Mouse (Mus musculus) kidney, postnatal 14 days (tissue): ENCODE data around the gene Casp6.

Source experiments
- DNase-seq: peaks from one replicate; pipeline ENCODE4 v3.0.0; 2022; ENCODE audit warnings: mixed read lengths

The Casp6 gene

GRCm38 (mm10) chr3:129901271-129901809 lies at the start of gene Casp6:
Gene Casp6 (plus strand): TSS chr3:129901425.
- DNase-seq: peak; percentile 91

- DNase-seq: no peak
Observed at GRCm38 (mm10) chr3:129862592-129862991, 38.6 kb upstream of the Casp6 start.

DNA sequence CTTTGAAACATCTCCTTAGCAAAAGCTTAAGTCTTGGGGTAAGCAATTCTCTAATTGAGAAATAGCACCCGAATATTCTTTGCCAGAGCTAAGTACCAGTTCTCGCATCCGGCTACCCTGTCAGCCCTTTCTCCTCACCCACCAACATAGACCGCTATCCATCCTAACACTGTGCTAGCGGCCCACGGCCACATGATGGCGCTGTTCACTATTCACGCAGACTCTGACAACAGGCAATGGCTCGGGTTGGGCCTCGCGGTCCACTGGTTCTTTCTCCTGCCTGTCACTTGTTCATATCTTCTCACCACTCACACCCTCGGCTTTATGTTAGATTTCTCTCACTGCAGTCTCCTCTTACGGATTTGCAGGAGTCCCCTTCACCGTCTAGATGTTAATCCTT lies 37.5 kb upstream of the Casp6 start:
- DNase-seq: peak; percentile 51

GRCm38 (mm10) chr3:129877327-129877726 lies 23.9 kb upstream of the Casp6 start:
- DNase-seq: no peak

- DNase-seq: peak; percentile 96
Observed at GRCm38 (mm10) chr3:129878405-129879021, 22.7 kb upstream of the Casp6 start, which contains the start of gene Pla2g12a. Gene Pla2g12a (plus strand): TSS chr3:129878606.

DNA sequence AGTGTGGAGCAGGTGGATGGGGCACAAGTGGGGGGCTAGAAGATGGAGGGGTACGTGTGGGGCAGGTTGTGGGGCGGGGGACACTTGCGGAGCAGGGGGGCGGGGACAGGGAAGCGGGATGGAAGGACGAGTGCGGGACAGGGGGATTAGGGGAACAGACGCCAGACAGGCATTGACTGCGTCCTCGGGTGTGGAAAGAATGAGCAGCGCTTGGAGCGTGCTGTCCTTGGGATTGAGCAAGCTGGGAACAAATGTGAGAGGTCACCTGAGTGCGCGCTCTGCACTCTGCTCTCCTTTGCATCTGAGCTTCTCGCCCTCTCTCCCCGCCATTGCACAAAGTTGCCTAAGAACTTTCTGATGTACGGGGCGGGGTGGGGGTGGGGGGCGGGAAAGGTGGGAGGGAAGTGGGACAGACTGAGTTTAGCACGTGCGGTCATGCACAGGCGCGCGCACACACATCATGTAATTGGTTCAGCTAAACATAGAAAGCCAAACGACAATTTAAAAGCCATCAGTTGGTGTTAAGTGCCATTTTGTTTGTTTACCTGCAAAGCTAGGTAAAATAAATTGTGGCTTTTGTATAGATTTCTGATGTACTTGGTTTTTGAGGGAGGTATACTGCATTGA lies 22.0 kb upstream of the Casp6 start:
- DNase-seq: peak; percentile 58

DNA sequence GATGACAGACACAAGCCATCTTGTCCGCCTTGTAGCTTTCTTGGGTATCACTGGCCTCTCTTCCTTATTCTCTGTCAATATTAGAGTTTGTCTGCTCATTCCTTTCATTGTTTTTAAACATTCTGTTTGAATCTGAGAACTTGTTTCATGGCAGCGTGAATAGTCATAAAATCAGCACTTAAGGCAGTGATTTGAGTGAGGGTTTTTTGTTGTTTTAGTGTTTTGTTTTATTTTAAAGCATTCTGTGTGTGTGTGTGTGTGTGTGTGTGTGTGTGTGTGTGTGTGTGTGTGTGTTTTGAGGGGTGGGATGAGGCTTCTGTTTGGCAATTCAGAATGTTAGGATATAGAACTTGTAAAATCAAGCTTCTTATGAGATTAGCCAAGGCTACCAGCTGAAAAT lies 21.3 kb upstream of the Casp6 start:
- no peak for DNase-seq

GRCm38 (mm10) chr3:129880925-129881593 lies 20.2 kb upstream of the Casp6 start:
- DNase-seq: no peak

DNA sequence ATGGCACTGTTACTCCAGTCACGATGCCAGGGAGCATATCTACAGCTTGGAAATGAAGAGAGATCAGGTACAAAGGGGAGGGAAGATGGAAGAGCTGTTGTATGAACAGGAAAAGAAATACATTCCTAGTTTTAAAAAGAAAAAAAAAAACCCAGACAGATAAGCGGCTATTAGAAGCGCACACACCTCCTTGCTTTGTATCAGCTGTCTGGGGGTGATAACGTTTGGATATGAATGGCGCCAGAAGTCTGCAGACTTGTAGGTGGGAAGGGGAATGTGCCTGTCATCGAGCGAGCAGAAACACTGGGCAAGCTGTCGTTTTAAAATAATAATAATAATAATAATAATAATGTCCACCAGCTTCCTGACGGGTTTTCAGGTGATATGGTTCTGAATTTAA lies 15.6 kb upstream of the Casp6 start:
- DNase-seq: no peak

- DNase-seq: no peak
Observed at GRCm38 (mm10) chr3:129886430-129886829, 14.8 kb upstream of the Casp6 start.

DNA sequence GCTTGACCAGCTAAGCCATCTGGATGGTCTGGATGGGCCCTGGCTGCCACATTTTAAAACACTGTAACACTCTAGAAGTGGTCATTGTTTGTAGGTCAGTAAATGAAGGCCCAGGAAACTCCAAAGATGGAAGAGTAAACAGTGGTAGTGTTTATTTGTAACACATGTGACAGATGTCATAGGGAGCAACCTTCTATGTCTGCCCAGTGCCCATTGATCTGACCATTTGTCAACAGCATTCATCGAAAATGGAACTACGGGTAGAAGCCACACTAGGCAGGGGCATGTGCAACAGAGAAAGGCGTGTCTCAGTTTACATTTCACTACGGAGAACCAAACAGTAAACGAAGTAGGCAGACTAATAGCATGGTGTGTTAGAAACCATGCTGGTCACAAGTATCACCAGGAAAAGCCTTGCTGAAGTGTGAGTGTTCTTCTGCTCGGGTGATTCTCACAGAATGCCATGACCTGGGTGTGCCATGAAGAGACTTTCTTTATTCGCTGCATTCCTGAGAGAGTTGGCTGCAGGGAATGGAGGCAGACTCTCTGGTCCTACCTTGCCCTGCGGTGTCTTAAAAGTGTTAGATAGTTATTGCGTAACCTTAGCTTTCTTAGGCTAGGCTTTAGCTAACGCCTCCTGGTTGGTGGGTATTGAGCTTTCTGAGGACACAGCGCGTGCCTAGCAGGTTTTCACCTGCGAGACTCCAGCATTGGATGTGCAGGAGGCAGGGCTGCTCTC lies 13.3 kb upstream of the Casp6 start:
- DNase-seq: no peak

DNA sequence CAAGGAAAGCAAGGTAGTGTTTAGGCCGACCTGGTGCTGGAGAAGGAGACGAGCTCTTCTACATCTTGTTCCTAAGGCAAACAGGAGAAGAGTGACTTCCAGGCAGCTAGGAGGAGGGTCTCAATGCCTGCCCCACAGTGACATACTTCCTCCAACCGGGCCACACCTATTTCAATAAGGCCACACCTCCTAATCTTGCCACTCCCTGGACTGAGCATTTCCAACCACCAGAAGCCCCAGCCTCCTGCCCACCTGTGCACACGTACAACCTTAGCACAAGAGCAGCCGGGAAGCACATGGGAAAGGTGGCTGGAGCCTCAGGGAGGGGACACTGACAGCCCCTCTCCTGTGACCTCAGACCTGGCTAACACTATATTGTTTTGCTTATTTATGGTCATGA lies 9.2 kb upstream of the Casp6 start:
- DNase-seq: no peak

- DNase-seq: no peak
Observed at GRCm38 (mm10) chr3:129893143-129893542, 8.1 kb upstream of the Casp6 start.

DNA sequence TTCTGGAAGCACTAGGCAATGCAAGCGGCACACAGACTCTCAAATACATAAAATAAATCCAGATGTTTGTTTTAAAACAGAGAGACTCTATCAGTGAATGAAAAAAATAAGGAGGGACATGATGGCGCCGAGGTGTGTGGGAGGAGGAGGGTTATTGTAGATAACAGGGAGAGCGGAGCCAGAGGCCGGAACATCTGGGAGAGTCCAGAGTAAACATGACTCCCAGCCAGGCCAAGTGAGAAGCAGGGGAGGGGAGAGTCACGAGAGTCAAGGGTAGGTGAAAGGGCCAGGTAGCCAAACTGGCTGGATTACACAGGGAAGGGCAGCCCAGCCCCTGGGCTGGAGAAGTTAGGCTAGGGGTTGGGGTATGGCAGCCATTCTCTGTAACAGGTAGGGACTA lies 4.6 kb upstream of the Casp6 start:
- DNase-seq: no peak

- DNase-seq: no peak
Observed at GRCm38 (mm10) chr3:129898886-129899285, 2.3 kb upstream of the Casp6 start.

- no peak for DNase-seq
Observed at GRCm38 (mm10) chr3:129903369-129903768, 2.1 kb downstream of the Casp6 start.

DNA sequence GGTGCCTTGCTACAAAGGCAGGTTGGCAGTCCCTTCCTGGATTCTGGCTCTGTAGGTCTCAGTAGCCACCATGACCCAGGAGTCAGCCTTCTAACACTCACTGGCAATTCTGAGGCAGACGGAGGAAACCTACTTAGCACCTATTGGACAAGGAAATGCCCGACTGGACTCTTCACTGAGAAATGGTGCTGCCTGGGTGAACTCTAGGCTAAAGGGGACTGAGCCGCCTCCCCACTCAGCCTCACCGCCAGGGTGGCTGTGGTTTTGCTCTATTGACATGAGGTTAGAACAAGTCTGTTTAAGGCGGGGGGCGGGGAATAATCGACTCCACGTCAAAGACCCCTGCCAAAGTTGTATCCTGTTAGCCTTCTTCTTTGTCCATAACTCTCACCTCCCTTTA lies 2.6 kb downstream of the Casp6 start:
- DNase-seq: no peak

DNA sequence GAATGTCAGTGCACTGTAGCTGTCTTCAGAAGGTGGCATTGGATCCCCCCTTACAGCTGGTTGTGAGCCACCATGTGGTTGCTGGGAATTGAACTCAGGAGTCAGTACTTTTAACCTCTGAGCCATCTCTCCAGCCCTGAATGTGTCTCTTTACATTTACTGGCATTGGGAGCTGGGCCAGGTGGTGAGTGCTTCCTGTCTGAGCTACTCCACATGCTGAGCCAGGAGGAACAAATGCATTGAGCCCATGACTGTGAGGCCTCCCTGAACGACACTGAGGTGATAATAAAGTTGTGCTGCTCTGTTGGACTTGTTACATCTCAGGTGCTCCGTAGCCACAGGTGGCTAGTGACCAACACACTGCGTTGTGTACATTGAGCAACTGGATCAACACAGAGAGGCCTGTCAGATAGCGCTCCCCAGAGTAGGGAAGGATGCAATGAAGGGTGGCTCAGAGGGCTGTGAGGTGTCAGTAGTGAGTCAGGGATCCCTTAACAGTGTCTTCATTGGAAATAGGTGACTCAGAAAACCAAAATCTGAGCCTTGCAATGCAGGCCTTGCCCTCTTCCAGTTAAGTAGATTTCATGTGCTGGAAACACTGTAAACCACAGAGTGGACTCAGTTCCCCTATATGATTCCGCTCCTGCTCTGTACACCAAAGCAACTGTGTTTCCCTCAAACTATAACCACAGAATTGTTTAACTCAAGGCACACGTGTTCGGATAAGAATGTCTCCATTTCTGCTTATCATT lies 3.3 kb downstream of the Casp6 start:
- no peak for DNase-seq

DNA sequence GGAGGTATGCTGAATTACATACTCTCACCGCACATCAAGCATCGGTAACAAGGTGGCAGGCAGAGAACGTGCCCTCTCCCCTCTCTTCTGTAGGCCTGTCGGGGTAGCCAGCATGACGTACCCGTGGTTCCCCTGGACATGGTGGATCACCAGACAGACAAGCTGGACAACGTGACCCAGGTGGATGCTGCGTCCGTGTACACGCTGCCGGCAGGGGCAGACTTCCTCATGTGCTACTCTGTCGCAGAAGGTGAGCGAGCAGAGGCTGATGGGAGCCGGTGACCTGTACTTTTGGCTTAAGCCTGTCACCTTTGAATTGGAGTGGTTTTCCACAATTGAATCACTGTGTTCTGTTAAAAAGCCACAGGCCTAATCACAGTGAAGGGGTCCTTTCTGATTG lies 10.8 kb downstream of the Casp6 start:
- no peak for DNase-seq

DNA sequence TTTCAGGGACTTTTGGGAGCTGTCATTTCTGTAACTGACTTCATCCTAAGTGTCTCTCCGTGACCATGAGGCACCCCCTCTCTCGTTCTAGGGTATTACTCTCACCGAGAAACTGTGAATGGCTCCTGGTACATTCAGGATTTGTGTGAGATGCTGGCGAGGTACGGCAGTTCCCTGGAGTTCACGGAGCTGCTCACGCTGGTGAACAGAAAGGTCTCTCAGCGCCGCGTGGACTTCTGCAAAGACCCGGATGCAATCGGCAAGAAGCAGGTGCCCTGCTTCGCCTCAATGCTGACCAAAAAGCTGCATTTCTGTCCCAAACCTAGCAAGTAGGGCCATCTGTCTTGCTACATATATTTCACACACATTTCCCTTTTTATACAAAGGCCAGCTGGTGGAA lies 12.0 kb downstream of the Casp6 start:
- no peak for DNase-seq

GRCm38 (mm10) chr3:129917424-129917823 lies 16.2 kb downstream of the Casp6 start:
- no peak for DNase-seq

DNA sequence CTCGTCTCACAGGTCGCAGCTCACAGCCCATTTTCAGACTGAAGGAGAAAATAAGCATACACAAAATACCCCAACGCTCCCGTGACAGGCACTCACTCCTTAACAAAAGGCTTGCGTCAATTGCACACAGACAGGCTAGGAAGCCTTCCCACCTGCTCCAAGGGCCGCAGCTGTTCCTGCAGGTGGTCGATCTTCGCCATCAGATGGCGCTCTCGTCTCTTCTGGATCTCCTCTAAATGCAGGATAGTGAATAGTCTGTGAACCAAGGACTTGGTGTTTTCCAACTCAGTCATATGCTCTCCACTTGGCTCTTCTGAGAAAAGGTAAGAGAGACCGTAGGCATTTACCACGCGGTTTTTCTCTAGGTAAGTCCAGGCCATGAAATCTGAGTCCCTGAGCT lies 17.2 kb downstream of the Casp6 start:
- DNase-seq: peak; percentile 74

GRCm38 (mm10) chr3:129923581-129923980 lies 22.4 kb downstream of the Casp6 start:
- DNase-seq: no peak
